Mouse (Mus musculus) B cell, adult 67 days (primary cell): ENCODE results near the gene Pde2a. TPM values are rescaled to one million over a fixed set of nuclear protein-coding genes. Genes with fewer than 3 reads are reported as not detected.

Experiments
- total RNA-seq, 2 experiments: library from RNA; stranded (reverse); gene quantifications; 4 replicates each; pipeline ENCODE4 v1.2.4; 2023

The Pde2a gene
- total RNA-seq = 10 to 100 TPM; 43.4 to 44.3 TPM

GRCm38 (mm10) chr7:101421529-101421928 lies at the start of gene Pde2a:
Gene Pde2a, plus strand, starts transcription at chr7:101421691.

DNA sequence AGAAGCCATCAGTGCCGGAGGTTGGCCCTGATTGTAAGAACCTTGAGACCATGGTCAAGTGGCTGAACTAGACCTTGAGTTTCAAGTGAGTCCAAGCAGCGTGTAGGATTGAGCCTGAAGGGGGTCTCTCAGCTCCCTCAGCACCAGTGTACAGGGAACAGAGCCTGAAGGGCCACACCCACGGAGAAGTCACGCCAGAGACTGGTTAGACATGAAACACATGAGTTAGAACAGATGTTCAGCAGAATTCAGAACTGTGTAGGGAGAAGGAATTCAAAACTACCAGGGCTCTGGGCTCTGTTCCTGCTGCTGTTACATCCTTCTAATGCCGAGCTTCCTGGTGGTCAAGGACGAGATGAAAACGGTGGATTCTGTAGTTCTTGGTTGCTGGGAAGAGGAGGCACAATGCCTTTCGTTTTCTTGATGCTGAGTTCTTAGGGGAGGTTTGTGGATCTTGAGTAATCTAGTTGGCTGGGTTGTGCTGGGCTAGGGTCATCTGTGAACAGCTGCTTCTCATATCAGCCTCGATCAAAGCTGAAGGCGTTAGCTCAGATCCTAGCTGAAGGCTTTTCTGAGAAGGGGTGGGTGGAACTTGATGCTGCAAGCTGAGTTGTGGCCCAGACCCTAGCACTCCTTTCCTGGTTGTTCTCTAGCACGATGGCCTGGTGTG lies 11.1 kb upstream of the Pde2a start, which contains the start of gene Gm45837:
Gm45837 (plus strand) TSS at position 620 of the 670 bp plus-strand sequence.

Other genes starting within 250 kb of the Pde2a start
- 100 to 1,000 TPM; 174 to 187 TPM for gene Atg16l2, start 119.4 kb upstream of the Pde2a start, total RNA-seq
- 10 to 100 TPM; 38.2 to 43.6 TPM for gene Stard10, start 104.6 kb upstream of the Pde2a start, total RNA-seq
- 100 to 1,000 TPM; 482 to 530 TPM for gene Arap1, start 73.6 kb upstream of the Pde2a start, total RNA-seq
- gene Gm45837, start 10.8 kb upstream of the Pde2a start, total RNA-seq = 10 to 100 TPM; 22.6 to 31.4 TPM
- gene Art2b, start 163.9 kb downstream of the Pde2a start, total RNA-seq = 1 to 10 TPM in 1 of 2 experiments, under 1 TPM in 1; 0.44 to 1.1 TPM
- gene Clpb, start 241.9 kb downstream of the Pde2a start, total RNA-seq = 10 to 100 TPM; 20.2 to 21.4 TPM